Mouse (Mus musculus) testis, postnatal 14 days (tissue): Measurements from ENCODE around the gene Ifrd1.
"Not testable (repeated sequence)": the region's sequence is repeated elsewhere in the genome, so short reads cannot be mapped to it uniquely, and the experiment has no call there.

Experiments used
- DNase-seq: peaks from one replicate; pipeline ENCODE4 v3.0.0; 2021; ENCODE audit warnings: low spot score

The Ifrd1 gene

DNA sequence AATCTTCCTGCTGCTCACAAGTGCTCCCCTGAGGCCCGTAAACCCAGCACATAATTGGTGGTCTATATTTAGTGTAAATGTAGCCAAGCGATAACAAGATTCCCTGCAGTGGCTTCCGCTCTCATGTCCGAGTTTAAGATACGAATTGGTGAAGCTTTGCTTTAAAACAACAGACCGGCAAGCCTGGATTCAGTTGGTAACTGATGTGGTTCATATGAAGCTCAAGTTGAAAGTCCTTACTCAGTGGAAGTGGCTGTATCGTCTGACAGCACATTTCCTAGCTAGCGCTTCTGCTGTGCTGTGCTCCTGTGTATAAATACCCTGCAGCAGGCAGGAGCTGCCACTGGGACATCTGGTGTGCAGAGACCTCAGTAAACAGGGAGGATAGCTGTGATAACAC, 49.0 kb downstream of the Ifrd1 start, which contains the start of gene Lsmem1:
Gene Lsmem1, minus strand, starts transcription at position 189 of the 400 bp plus-strand sequence.
- no peak for DNase-seq

GRCm38 (mm10) chr12:40198427-40198826, 49.9 kb downstream of the Ifrd1 start:
- DNase-seq = no peak

DNA sequence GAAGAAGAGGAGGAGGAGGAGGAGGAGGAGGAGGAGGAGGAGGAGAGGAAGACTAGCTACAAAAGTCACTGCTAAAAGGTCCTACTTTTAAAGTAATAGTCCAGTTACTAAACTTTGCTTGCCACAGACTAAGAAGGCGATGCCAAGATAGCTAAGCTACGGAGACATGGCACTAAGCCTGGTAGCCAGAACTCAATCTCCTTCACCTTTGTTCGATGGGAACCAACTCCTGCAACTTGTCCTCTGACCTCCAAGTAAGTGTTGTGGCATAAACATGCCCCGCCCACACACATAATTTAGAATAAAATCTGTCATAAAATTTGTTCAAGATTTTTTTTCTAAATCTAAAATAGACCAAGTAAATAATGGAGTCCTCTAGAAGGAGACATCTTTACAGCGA, 50.3 kb downstream of the Ifrd1 start:
- no peak for DNase-seq

DNA sequence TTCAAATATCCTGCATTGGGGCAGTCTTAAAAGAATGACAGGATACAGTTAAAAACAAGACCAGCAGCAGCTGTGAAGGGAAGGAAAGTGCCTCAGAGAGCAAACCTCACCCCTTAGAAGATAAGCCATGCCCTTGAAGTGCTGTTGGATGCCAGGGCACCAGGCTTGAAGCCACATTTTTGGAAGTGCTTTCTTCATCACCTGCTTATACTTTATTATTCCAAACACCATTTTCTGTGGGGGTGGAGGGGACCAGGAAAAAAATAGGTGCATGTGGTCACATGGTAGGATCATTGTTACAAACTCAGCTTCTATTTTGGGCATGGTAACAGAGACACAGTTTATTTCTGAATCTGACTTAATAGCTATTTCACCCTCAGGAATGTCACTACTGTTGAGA, 50.8 kb downstream of the Ifrd1 start:
- no peak for DNase-seq

- no peak for DNase-seq
Observed at GRCm38 (mm10) chr12:40185474-40185873, 62.8 kb downstream of the Ifrd1 start.

DNA sequence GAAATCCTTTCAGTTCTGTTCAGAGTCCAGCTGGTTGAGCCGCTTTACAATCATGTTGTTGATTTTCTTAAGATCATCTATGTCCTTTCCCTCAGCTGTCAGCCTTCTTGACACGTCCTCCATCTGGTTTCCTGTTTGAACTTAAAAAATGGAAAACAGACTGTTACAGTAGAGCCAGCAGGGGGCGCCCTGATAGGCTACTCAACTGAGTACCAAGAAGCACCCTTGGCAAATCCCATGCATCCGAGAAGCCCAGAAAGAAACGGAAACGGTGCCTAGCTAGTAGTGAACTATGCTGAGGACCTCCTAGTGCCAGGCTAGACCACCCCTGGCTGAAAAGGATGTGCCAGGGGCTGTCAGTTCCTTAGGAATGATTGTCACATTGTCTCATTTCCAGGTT, 71.2 kb downstream of the Ifrd1 start:
- DNase-seq = peak; percentile 15

DNA sequence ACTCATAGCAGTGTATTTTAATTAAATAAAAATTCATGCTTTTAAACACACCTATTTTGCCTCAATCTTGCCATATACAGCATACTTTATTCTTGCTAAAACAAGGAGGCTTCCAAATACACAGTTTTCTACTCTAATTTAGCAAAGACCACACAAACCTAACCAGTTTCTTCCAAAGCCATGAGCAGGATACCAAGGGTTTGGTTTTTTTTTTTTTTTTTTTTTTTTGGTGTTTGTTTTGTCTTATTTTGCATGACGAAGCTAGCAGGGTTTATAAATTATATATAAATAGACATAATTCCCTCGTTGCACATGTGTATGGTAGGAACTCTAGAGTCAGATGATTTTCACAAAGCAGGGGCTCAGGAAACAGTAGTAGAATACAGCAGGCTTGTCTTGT, 72.1 kb downstream of the Ifrd1 start:
- DNase-seq = no peak

DNA sequence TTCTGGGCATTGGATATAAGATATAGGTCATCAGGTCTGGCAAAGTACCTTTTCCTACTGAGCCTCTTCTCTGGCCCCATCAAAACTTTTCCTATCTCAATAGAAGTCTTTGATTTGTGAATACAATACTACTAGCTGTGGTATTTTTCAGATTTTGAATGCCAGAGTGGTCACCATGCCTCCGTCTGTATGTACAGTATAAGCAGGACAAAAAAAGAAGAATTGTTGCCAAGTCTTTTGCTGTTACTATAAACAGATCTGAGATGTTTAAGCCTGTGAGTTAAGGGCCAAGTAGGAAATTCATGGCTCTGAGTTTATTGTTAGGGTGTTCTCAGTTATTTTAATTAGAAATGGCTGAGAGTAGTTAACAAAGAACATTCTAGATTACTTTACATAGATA, 73.1 kb downstream of the Ifrd1 start:
- not testable (repeated sequence) for DNase-seq

GRCm38 (mm10) chr12:40171637-40172036, 76.7 kb downstream of the Ifrd1 start:
- DNase-seq = no peak

GRCm38 (mm10) chr12:40169675-40170074, 78.6 kb downstream of the Ifrd1 start:
- no peak for DNase-seq

GRCm38 (mm10) chr12:40164621-40165020, 83.7 kb downstream of the Ifrd1 start:
- no peak for DNase-seq

DNA sequence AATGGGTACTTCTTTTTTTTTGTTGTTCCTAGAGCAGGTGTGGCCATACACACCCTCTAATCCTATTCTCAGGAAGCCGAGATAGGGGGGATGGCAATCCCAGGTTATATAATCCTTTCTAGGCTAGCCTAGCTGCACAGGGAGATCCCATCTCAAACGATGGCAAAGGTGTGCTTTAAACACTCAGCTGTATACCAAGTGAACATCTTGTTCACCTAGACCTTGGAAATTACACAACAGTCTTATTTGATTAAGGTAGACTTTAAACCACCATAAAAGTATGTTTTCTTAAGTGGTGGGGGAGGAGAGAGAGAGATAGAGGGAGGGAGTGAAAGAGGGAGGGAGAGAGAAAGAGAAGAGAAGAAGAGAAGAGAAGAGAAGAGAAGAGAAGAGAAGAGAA, 87.5 kb downstream of the Ifrd1 start:
- no peak for DNase-seq

- DNase-seq = no peak
Observed at GRCm38 (mm10) chr12:40154188-40154587, 94.1 kb downstream of the Ifrd1 start.

DNA sequence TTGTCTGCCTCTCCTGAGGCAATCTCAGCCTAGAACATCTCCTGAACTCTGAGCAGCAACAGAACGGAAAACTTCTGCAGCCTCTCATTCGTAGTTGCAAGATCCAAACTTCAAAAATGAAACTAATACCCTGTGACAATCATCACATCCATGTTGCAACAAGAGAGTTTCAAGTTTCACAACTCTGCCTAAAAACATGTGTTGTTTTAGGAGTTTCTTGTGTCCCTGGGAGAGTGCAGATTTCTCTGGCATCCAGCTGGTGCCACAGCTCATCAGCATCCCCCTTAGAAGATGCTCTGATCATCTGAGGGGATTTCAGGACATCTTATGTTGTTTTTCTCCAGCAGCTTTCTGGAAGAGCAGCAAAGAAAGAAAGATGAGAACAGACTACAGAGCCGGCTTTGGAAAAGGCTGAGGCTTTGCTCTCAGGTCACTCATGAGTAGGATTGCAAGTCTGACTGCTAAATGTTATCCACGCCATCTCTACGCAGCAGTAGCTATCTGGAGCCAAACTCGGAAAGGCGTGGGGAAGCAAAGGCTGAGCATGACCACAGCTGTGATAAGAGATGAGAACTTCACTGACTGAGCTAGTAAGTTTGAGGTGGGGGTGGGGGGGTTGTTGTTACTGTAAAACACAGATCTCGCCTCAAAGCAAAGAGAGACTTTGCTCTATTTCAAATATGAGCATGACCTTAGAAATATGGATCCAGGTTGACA, 95.8 kb downstream of the Ifrd1 start:
- DNase-seq = no peak
